Mouse (Mus musculus): Measurements from ENCODE around the gene AI661453. TPM values are rescaled to one million over a fixed set of nuclear protein-coding genes. Genes with fewer than 3 reads are reported as not detected.

AI661453 gene
- total and polyA plus RNA-seq, 3 experiments: not detected

- peaks cover 0 to 2% of the 10 kb centered on the region in 2 experiments; a peak in 1 of 4 replicates for H3K27me3 ChIP-seq (ENCODE audit: control insufficient read depth in 1 of 2, insufficient read depth in 2 of 2, low read length in 2 of 2)
- no peaks in the 10 kb centered on the region for H3K9me3 ChIP-seq (replicated peaks; ENCODE audit: insufficient read depth, low read length)
- no peaks in the 10 kb centered on the region; a peak in 1 of 4 replicates for H3K36me3 ChIP-seq (ENCODE audit: control insufficient read depth in 1 of 2, insufficient read depth in 2 of 2, low read length in 2 of 2)
- DNase-seq (ENCODE audit: low read depth, low spot score): no peak
- H3K9ac ChIP-seq (ENCODE audit: control insufficient read depth, low read depth, low read length, poor library complexity, severe bottlenecking): no peak overlapping the region
- peaks cover 0 to under 1% of the 10 kb centered on the region in 2 experiments; a peak in 2 of 4 replicates for H3K4me1 ChIP-seq (ENCODE audit: control insufficient read depth in 1 of 2, insufficient read depth in 2 of 2, low read length in 2 of 2)
- H3K4me3 ChIP-seq (ENCODE audit: control insufficient read depth in 1 of 2, insufficient read depth in 1 of 2, low read depth in 2 of 2, low read length in 2 of 2): no peak overlapping the region
- no peak overlapping the region for H3K27ac ChIP-seq (ENCODE audit: control insufficient read depth, low read depth, low read length)
- TF ChIP-seq MEF2A (IDR thresholded peaks at IDR 0.05; ENCODE audit: extremely low read depth, insufficient replicate concordance, low read depth, low read length, poor library complexity, severe bottlenecking) (no peak), ELF1 (IDR thresholded peaks at IDR 0.05; ENCODE audit: low read depth, low read length) (no peak), SIN3A (IDR thresholded peaks at IDR 0.05; ENCODE audit: low read length) (no peak), MYB (IDR thresholded peaks at IDR 0.05; ENCODE audit: low read depth, low read length) (no peak), POLR2AphosphoS5 (IDR thresholded peaks at IDR 0.05; ENCODE audit: borderline replicate concordance, low read depth, low read length) (no peak), MYC (IDR thresholded peaks at IDR 0.05; ENCODE audit: low read depth, low read length) (no peak), TCF12 (IDR thresholded peaks at IDR 0.05; ENCODE audit: low read depth, low read length) (no peak), ZNF384 (IDR thresholded peaks at IDR 0.05; ENCODE audit: low read depth, low read length) (no peak), JUND (IDR thresholded peaks at IDR 0.05; ENCODE audit: low read depth, low read length) (no peak), ZC3H11A (IDR thresholded peaks at IDR 0.05; ENCODE audit: low read depth, low read length) (no peak), USF1 (IDR thresholded peaks at IDR 0.05; ENCODE audit: low read depth, low read length) (no peak), CHD2 (IDR thresholded peaks at IDR 0.05; ENCODE audit: low read length) (no peak), USF2 (IDR thresholded peaks at IDR 0.05; ENCODE audit: borderline replicate concordance in 1 of 2, insufficient read depth in 1 of 2, low read depth in 1 of 2, low read length in 2 of 2) (no peak), ETS1 (IDR thresholded peaks at IDR 0.05; ENCODE audit: low read depth, low read length) (no peak)
- H3K79me2 ChIP-seq (ENCODE audit: control insufficient read depth, insufficient read depth, low read length, poor library complexity): no peaks in the 10 kb centered on the region
These were observed 38.8 kb downstream of the AI661453 start for GRCm38 (mm10) chr17:47475181-47475580.

GRCm38 (mm10) chr17:47475714-47476113 lies 39.3 kb downstream of the AI661453 start:
- H3K9me3 ChIP-seq (replicated peaks; ENCODE audit: insufficient read depth, low read length): no peaks in the 10 kb centered on the region
- H3K4me3 ChIP-seq (ENCODE audit: control insufficient read depth in 1 of 2, insufficient read depth in 1 of 2, low read depth in 2 of 2, low read length in 2 of 2): no peak overlapping the region
- peak; percentile 19; the same call in 1 of the 2 replicates for TF ChIP-seq ZC3H11A (IDR thresholded peaks at IDR 0.05; ENCODE audit: low read depth, low read length)
- peak; percentile 31 for TF ChIP-seq RAD21 (IDR thresholded peaks at IDR 0.05; ENCODE audit: low read depth, low read length)
- TF ChIP-seq CHD2 (IDR thresholded peaks at IDR 0.05; ENCODE audit: low read length): no peak
- no peak for TF ChIP-seq POLR2A (IDR thresholded peaks at IDR 0.05; ENCODE audit: control insufficient read depth in 1 of 2, insufficient read depth in 1 of 2, low read depth in 1 of 2, low read length in 2 of 2, poor library complexity in 1 of 2)
- TF ChIP-seq MYC (IDR thresholded peaks at IDR 0.05; ENCODE audit: low read depth, low read length): no peak
- no peak for TF ChIP-seq UBTF (IDR thresholded peaks at IDR 0.05; ENCODE audit: borderline replicate concordance, insufficient read depth, low read depth, low read length)
- TF ChIP-seq MAZ (IDR thresholded peaks at IDR 0.05; ENCODE audit: low read depth, low read length): no peak
- peak; percentile 55 for TF ChIP-seq SMC3 (IDR thresholded peaks at IDR 0.05; ENCODE audit: low read depth, low read length)
- no peak for TF ChIP-seq NRF1 (IDR thresholded peaks at IDR 0.05; ENCODE audit: insufficient read depth, low read depth, low read length, poor library complexity, severe bottlenecking)
- peak; percentile 71 to 75 (median 72) for TF ChIP-seq CTCF (IDR thresholded peaks at IDR 0.05 in 2 of 3, conservative IDR thresholded peaks at IDR 0.05 in 1 of 3; ENCODE audit: control insufficient read depth in 1 of 3, insufficient read depth in 1 of 3, low read depth in 2 of 3, low read length in 3 of 3, poor library complexity in 1 of 3, severe bottlenecking in 1 of 3)
- TF ChIP-seq ETS1 (IDR thresholded peaks at IDR 0.05; ENCODE audit: low read depth, low read length): no peak
- no peaks in the 10 kb centered on the region for H3K79me2 ChIP-seq (ENCODE audit: control insufficient read depth, insufficient read depth, low read length, poor library complexity)
- no peak overlapping the region for H3K27ac ChIP-seq (ENCODE audit: control insufficient read depth, low read depth, low read length)
- peaks cover 0 to 2% of the 10 kb centered on the region in 2 experiments; a peak in 1 of 4 replicates for H3K27me3 ChIP-seq (ENCODE audit: control insufficient read depth in 1 of 2, insufficient read depth in 2 of 2, low read length in 2 of 2)
- no peaks in the 10 kb centered on the region; a peak in 1 of 4 replicates for H3K36me3 ChIP-seq (ENCODE audit: control insufficient read depth in 1 of 2, insufficient read depth in 2 of 2, low read length in 2 of 2)
- H3K9ac ChIP-seq (ENCODE audit: control insufficient read depth, low read depth, low read length, poor library complexity, severe bottlenecking): no peak overlapping the region
- H3K4me1 ChIP-seq (ENCODE audit: control insufficient read depth in 1 of 2, insufficient read depth in 2 of 2, low read length in 2 of 2): peaks cover 0 to 6% of the 10 kb centered on the region in 2 experiments; a peak in 2 of 4 replicates
- DNase-seq (ENCODE audit: low read depth, low spot score): peak; percentile 61
